Mouse (Mus musculus) kidney, embryonic 16.5 days (tissue): ENCODE results near the gene Slc38a2. TPM values are rescaled to one million over a fixed set of nuclear protein-coding genes. Genes with fewer than 3 reads are reported as not detected.

Experiments used
- ATAC-seq: fragments of 200-750 bp; cut with Nextera tagmentation; 2 replicates; pipeline ENCODE4 v1.8.0; 2017; ENCODE audit warnings: moderate TSS enrichment; ENCODE audit not compliant: low FRiP score, low TSS enrichment
- H3K27ac ChIP-seq: fragments of 300-500 bp; sonication (generic); 2 replicates; pipeline ENCODE4 v1.5.1; 2014; ENCODE audit warnings: low read length
- H3K27me3 ChIP-seq: fragments of 300-500 bp; sonication (generic); 2 replicates; pipeline ENCODE4 v1.6.1; 2014; ENCODE audit warnings: low read length, control low read depth, mixed read lengths; ENCODE audit not compliant: insufficient read depth
- H3K36me3 ChIP-seq: fragments of 300-500 bp; sonication (generic); 2 replicates; pipeline ENCODE4 v1.6.1; 2014; ENCODE audit warnings: low read length, control low read depth, mixed read lengths; ENCODE audit not compliant: insufficient read depth
- H3K4me1 ChIP-seq: fragments of 300-500 bp; sonication (generic); 2 replicates; pipeline ENCODE4 v1.6.1; 2014; ENCODE audit warnings: low read length, control low read depth, mixed read lengths; ENCODE audit not compliant: insufficient read depth
- H3K4me2 ChIP-seq: fragments of 300-500 bp; sonication (generic); replicated peaks from 2 replicates; pipeline ENCODE4 v1.6.1; 2014; ENCODE audit warnings: low read depth, low read length
- H3K4me3 ChIP-seq: fragments of 300-500 bp; sonication (generic); 2 replicates; pipeline ENCODE4 v1.5.1; 2014; ENCODE audit warnings: mild to moderate bottlenecking, low read length
- H3K9ac ChIP-seq: fragments of 300-500 bp; sonication (generic); replicated peaks from 2 replicates; pipeline ENCODE4 v1.6.1; 2014; ENCODE audit warnings: low read length
- H3K9me3 ChIP-seq: fragments of 300-500 bp; sonication (generic); 2 replicates; pipeline ENCODE4 v1.6.1; 2016; ENCODE audit warnings: low read length, control low read depth
- WGBS: fragments of 180-500 bp; shearing (Covaris S2); extraction: QIAGEN DNeasy Blood & Tissue Kit; methylation state at CpG from one replicate; pipeline ENCODE4 v1.1.7; 2014; 5-methylcytosine and 5-hydroxymethylcytosine counted together
- polyA plus RNA-seq: library from polyadenylated mRNA; unstranded; fragments of >200 nt; fragmentation: Nextera tagmentation; extraction: Ambion mirVana; gene quantifications from 2 replicates; pipeline ENCODE4 v1.2.1, GENCODE M21; 2015

Slc38a2 gene
- polyA plus RNA-seq, 1 experiment from 2014 or later = 140 TPM

DNA sequence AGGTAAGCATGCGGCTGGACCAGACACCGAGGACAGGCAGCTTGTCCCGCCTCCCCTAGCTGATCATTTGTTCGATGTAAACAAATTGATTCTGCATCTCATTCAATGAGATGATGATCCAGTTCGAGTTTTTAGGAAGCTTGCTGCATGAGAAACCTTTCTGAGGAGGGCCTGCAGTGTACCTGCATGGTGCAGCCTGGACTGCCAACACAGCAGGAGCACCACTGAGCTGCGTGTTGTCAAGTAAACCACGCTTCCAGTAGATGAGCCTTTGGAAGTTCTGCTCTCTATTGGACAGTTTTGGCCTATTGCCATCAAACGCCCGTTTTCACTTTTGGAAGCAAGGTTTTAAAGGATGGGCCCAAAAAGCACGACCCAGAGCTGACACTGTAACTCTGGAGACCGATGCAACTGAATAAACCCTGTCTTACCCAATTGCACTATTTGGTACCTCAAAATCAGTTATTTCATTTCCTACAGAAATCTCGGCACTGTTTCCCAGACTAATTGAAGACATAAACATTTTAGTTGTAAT lies 10.7 kb downstream of the Slc38a2 start:
- Histone ChIP-seq H3K4me3 (no peak overlapping the region), H3K27ac (no peak overlapping the region), H3K9ac (no peak overlapping the region), H3K36me3 (peaks cover 60% of the 10 kb centered on the region), H3K4me1 (no peaks in the 10 kb centered on the region), H3K4me2 (no peak overlapping the region), H3K27me3 (no peaks in the 10 kb centered on the region), H3K9me3 (no peaks in the 10 kb centered on the region)
- WGBS = 89% methylated on average over 12 of the region's 12 CpGs
- no peak for ATAC-seq

DNA sequence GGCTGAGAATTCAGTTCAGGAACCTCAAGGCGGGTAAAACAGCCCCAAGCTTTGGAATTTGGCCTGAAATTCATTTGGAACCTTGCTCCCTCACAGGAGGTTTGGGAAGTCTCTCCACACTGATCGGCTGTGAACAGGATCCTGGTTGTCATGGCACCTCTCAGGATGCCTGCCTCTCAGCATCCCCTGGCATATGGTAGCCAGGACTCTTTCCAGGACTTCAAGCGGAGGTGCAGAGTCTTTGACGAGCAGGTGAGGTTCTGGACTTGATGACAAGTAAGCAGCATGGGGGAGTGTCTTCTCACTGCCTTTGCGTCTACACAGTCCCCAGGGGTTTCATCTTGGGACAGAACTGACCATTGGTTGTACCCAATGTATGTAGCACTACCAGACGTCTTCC lies 11.5 kb downstream of the Slc38a2 start:
- ATAC-seq = 0 out of 2 replicates have a peak, but pooled peaks have one; percentile 13
- H3K4me1 ChIP-seq = no peaks in the 10 kb centered on the region
- H3K9ac ChIP-seq = no peak overlapping the region
- H3K4me2 ChIP-seq = no peak overlapping the region
- H3K9me3 ChIP-seq = no peaks in the 10 kb centered on the region
- no peak overlapping the region for H3K4me3 ChIP-seq
- H3K27ac ChIP-seq = no peak overlapping the region
- 83% methylated on average over 6 of the region's 6 CpGs for WGBS
- peaks cover 52% of the 10 kb centered on the region for H3K36me3 ChIP-seq
- no peaks in the 10 kb centered on the region for H3K27me3 ChIP-seq

DNA sequence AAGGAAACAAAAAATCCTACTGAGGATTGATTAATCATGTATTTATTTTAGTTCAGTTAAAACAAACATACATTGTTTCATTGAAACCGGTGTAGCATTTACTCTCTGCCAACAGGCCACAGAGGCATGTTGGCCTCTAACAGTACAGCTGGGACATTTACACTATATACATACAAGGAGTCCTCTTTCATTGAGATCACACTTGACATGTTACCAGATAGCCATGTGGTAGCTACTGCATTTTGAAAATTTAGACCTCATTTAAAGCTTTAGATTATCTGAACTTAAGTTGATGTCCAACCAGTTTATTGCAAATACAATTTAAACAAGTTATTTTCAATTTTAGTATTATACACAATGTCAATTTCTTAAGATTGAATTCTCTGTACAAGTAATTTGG lies 12.2 kb downstream of the Slc38a2 start:
- Histone ChIP-seq H3K4me3 (no peak overlapping the region), H3K4me2 (no peak overlapping the region), H3K27me3 (no peaks in the 10 kb centered on the region), H3K4me1 (no peaks in the 10 kb centered on the region), H3K9me3 (no peaks in the 10 kb centered on the region), H3K36me3 (peaks cover 46% of the 10 kb centered on the region), H3K27ac (no peak overlapping the region), H3K9ac (no peak overlapping the region)
- WGBS = 33% methylated on average over 1 of the region's 1 CpGs
- no peak for ATAC-seq

DNA sequence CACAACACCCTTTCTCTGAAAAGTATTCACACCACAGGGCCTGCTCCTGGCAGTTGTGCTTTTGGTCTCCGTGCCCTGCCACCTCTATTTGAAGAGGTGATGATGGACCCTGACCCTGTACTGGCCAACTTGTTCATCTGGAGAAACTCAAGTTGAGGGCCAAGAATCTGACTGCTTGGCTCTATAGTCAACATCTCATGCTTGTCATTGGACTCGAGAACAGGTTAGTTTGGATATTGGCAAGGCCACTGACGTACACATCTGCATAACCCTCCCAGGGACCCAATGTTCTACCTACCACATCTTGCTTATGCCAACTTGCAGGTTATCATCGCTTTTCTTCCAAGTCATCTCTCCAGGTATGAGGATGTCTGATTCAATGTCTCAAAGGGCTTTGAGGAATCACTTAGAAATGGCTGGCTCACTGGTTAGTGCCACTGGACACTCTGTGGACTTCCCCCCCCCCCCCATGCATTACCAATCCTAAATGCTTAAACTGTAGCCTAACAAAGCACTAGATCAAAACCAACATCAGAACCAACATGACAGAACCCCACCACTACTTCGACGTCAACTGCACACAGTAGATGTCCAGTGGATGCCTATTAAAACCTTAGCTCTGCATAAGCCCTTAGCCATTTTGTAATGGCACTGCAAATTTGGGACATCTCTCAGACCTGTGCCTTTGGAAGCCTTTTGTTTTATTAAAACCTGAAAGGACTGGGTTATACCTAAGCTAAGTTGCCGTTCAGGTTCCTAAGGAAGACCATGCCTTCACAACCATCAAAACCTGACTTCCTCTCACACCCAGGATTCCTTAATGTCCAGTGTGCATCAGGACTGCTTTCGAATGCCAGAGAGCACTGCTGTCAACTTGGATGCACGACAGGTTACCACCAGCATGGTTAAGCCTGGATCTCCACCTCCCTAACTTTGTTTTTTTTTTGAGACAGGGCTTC lies 13.1 kb downstream of the Slc38a2 start:
- Histone ChIP-seq H3K4me1 (no peaks in the 10 kb centered on the region), H3K4me3 (no peak overlapping the region), H3K27ac (no peak overlapping the region), H3K27me3 (no peaks in the 10 kb centered on the region), H3K9me3 (no peaks in the 10 kb centered on the region), H3K36me3 (peaks cover 37% of the 10 kb centered on the region), H3K4me2 (no peak overlapping the region), H3K9ac (no peak overlapping the region)
- 77% methylated on average over 9 of the region's 9 CpGs for WGBS
- no peak; the same call in 1 of the 2 replicates for ATAC-seq

DNA sequence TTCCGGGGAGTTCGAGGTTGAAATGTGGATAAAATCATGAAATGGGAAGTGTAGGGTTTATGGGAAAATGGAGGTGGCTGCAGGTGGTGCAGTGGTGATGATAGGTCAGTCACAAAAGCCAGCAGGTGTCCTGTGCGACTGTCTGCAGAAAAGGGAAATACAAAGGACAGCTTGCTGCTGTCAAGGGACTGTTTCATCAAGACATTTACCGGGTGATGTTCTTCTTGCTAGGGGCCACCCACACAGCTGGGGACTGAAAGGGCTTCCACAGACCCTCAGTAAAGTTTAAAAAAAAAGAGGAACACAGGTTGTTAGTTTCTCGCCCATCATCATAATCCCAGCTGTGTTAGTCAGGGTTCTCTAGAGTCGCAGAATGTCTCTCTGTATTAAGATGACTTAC lies 14.3 kb downstream of the Slc38a2 start:
- WGBS = 61% methylated on average over 6 of the region's 6 CpGs
- Histone ChIP-seq H3K27ac (no peak overlapping the region), H3K4me3 (no peak overlapping the region), H3K9me3 (no peaks in the 10 kb centered on the region), H3K4me2 (no peak overlapping the region), H3K4me1 (no peaks in the 10 kb centered on the region), H3K9ac (no peak overlapping the region), H3K36me3 (peaks cover 25% of the 10 kb centered on the region), H3K27me3 (no peaks in the 10 kb centered on the region)
- ATAC-seq = no peak

DNA sequence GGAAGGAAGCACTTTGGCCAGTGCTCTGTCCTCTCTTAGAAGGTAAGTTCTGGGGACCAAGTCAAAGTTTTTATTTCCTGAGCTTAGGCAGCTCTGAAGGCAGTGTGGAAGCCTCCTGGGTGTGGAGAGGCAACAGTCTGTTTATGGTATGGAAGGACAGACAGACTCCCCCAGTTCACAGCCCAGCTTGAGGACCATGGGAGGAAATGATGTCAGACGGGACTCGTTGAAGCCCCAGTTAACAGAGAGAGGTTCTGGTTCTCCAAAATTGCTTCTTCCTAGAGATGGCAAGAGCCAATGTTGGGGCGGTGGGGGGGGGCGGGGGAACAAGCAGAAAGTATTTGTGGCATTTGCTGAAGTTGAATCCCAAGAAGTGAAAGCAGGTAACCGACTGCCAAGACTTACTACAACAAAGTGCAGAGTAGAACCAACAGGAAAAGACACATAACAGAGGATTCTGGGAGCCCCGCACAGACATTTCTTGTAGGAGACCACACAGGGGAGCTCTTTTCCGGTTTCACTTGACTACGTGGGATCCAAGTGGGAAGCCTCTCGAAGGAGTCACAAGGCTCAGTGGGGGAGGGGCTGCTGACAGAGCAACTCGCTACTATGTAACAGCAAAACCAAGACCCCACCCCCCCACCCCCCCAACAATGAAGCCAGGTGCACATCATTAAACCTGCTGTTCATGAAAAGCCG lies 15.2 kb downstream of the Slc38a2 start:
- ATAC-seq = no peak
- H3K4me2 ChIP-seq = no peak overlapping the region

DNA sequence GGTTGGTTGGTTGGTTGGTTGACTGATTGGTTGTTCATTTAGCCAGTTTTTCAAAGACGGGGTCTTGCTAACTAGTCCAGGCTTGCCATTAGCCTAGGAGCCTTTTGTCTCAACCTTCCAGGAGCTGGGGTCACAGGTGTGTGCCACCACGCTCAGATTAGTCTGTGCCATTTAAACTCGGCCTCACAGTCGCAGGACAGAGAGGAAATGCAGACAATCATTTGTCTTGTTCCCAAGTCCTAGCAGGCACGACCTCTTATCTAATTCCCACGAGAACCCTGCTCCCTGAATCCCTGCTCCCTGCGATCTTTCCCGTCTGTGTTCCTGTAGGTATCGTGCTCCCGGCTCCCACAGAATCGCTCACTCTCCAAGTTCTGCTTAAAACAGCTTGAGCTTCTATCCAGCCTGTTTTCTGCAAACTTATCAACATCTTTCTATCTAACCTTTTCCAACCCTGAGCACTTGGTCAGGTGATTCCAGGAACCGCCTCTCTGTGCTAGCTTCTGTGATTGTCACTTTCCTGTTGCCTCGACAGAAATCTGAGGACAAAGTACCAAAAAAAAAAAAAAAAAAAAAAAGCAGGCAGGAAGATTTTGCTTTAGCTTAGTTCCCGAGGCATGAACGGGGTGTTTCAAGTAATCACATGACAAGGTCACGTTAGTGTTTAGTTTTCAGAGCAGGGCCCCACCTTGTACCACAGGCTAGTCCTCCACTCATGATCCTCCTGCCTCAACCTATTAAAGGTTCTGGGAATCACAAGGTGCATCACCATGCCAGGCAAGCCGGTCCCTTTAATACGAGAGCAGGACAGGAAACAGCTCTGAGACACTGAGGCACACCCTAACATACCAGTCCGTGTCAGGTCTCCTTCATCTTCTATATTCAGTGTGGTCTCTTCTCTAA lies 20.4 kb downstream of the Slc38a2 start:
- H3K27me3 ChIP-seq = peaks cover 3% of the 10 kb centered on the region; the same call in 1 of the 2 replicates
- ATAC-seq = no peak
- H3K9ac ChIP-seq = no peak overlapping the region
- no peak overlapping the region for H3K4me2 ChIP-seq
- no peak overlapping the region for H3K4me3 ChIP-seq
- WGBS = 63% methylated on average over 19 of the region's 19 CpGs
- no peak overlapping the region for H3K27ac ChIP-seq
- no peaks in the 10 kb centered on the region for H3K9me3 ChIP-seq
- no peaks in the 10 kb centered on the region for H3K36me3 ChIP-seq
- 0 out of 2 replicates have a peak, but pooled peaks cover 2% of the 10 kb centered on the region for H3K4me1 ChIP-seq

More for the DNA sequence above, 15.2 kb downstream of the Slc38a2 start:
- no peaks in the 10 kb centered on the region for H3K4me1 ChIP-seq
- WGBS = 40% methylated on average over 11 of the region's 11 CpGs
- no peaks in the 10 kb centered on the region for H3K9me3 ChIP-seq
- H3K36me3 ChIP-seq = peaks cover 18% of the 10 kb centered on the region
- H3K27me3 ChIP-seq = peaks cover 3% of the 10 kb centered on the region; the same call in 1 of the 2 replicates
- H3K4me3 ChIP-seq = no peak overlapping the region
- no peak overlapping the region for H3K27ac ChIP-seq
- no peak overlapping the region for H3K9ac ChIP-seq

DNA sequence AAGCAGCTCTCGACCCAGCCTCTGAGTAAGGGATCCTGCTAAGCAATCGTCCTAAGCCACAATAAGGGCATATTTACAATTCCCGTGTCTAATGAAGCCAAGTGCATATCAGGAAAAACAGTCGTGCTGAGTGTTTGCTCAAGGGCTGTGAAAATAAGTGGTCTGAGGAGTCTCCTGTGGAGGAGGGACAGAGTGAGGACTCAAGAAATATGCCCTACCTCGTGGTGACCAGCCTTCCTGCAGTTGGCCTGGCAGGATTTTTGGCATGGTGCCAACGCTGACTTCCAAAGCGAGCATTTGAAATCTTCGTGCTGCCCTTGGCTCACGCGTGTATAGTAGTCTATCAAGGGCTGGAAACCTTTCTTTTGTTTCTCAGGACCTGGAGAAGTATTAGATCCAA lies 23.0 kb downstream of the Slc38a2 start:
- H3K27ac ChIP-seq = no peak overlapping the region
- 0 out of 2 replicates have a peak, but pooled peaks have one; percentile 12 for ATAC-seq
- peaks cover 3% of the 10 kb centered on the region; the same call in 1 of the 2 replicates for H3K27me3 ChIP-seq
- H3K4me1 ChIP-seq = 0 out of 2 replicates have a peak, but pooled peaks cover 2% of the 10 kb centered on the region
- no peak overlapping the region for H3K9ac ChIP-seq
- no peaks in the 10 kb centered on the region for H3K9me3 ChIP-seq
- no peak overlapping the region for H3K4me2 ChIP-seq
- no peaks in the 10 kb centered on the region for H3K36me3 ChIP-seq
- 37% methylated on average over 10 of the region's 10 CpGs for WGBS
- H3K4me3 ChIP-seq = no peak overlapping the region

DNA sequence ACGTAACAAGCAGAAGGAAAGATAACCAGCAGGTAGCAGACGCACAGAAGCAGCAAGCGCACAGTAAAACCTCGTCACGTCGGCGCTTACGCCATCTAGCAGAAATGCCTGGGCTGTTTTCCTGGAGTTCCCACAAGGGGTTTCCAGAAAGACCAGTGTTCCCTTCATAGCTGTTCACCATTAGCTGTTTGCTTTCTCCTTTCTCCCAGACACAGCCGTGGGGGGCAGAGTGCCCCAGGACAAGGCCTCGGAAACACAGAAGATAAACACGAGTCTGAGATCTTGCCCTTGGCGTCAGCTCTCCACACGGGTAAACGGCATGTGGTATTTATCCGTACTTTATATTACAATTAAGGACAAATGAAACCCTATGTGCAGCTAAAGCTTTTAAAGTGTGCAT lies 23.8 kb downstream of the Slc38a2 start:
- H3K27me3 ChIP-seq = peaks cover 3% of the 10 kb centered on the region; the same call in 1 of the 2 replicates
- H3K27ac ChIP-seq = no peak overlapping the region
- H3K4me3 ChIP-seq = no peak overlapping the region
- no peaks in the 10 kb centered on the region for H3K9me3 ChIP-seq
- no peak overlapping the region for H3K9ac ChIP-seq
- no peaks in the 10 kb centered on the region for H3K36me3 ChIP-seq
- 0 out of 2 replicates have a peak, but pooled peaks cover 2% of the 10 kb centered on the region for H3K4me1 ChIP-seq
- WGBS = 78% methylated on average over 15 of the region's 15 CpGs
- H3K4me2 ChIP-seq = no peak overlapping the region
- no peak for ATAC-seq
